Mouse (Mus musculus) cerebral cortex, adult 2 months (tissue): ENCODE results near the gene Nlgn2.

ENCODE experiments used
- WGBS: fragments of 180-500 bp; shearing (Covaris S2); methylation state at CpG from one replicate; pipeline ENCODE4 v1.1.7; 2018; 5-methylcytosine and 5-hydroxymethylcytosine counted together

The Nlgn2 gene

DNA sequence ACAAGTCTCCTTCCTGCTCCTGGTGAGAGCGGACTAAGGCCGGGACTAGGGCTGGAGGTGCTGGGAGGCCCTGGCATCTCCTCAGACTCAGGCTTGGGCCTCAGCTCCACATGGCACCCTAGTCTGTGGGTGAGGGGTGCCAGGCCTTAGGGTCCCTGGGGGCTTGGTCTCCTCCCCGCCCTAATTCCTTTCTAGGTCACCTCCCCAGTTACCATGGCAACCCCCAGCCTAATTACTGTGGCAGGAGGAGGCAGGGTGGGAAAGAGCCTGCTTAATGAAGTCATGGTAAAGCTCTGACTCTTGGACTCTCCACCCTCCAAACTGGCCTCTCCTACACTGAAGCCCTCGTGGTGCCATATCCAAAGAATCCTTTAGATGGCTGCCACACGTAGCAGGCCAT lies 8.8 kb downstream of the Nlgn2 start:
- WGBS: 67% methylated on average over 5 of the region's 5 CpGs

- WGBS: 73% methylated on average over 2 of the region's 2 CpGs
Observed at GRCm38 (mm10) chr11:69823456-69823855, 14.1 kb downstream of the Nlgn2 start.

DNA sequence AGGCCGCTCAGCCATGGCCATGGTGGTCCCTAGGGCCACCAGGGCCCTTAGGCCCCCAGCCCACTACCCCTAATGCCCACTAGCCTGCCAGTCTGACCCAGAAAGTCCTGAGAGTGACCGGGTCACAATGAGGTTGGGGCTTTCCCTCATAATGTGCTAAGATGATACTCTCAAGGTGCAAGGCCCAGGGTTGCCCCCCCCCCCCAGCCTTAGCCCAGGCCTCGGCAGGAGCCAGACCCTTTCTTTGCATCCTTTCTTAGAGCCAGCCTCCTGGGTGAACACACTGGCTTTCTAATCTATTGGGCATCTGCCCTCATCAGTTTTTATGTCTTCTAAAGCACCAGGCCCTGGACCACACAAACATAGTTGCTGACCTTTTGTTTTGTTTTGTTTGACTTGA lies 15.5 kb downstream of the Nlgn2 start, which contains the start of gene Spem1:
TSS of gene Spem1 (minus strand) at position 101 of the 400 bp plus-strand sequence.
- WGBS: 87% methylated on average over 3 of the region's 3 CpGs

GRCm38 (mm10) chr11:69818871-69819270 lies 18.7 kb downstream of the Nlgn2 start:
- WGBS: 92% methylated on average over 8 of the region's 8 CpGs

GRCm38 (mm10) chr11:69818365-69818764 lies 19.2 kb downstream of the Nlgn2 start, which contains the start of gene Spem2:
Spem2 (minus strand) TSS chr11:69818465.
- WGBS: 77% methylated on average over 2 of the region's 2 CpGs

- 90% methylated on average over 12 of the region's 12 CpGs for WGBS
Observed at GRCm38 (mm10) chr11:69816520-69816919, 21.1 kb downstream of the Nlgn2 start.

DNA sequence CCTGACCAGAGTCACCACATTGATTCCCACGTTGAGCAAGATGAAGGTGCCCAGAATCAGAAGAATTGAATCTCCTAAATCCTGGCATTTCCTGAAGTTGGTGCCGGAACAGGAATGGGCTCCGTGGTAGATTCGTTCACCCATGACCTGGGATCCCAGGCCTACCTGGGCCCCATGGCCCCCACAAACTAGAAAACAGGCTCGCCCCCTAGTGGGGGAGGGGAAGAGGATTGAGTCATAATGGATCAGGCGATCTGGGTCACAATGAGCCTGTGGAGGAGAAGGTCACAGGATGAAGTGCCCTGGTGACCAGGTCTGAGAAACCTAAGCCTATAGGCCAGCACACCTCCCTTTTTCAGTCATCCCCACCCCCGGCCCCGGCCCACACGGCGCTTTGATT lies 22.4 kb downstream of the Nlgn2 start, which contains the start of gene Gm39566:
TSS of gene Gm39566 (minus strand) at position 144 of the 400 bp plus-strand sequence.
- whole genome bisulfite sequencing: 68% methylated on average over 10 of the region's 10 CpGs

GRCm38 (mm10) chr11:69807641-69808040 lies 29.9 kb downstream of the Nlgn2 start:
- WGBS: 74% methylated on average over 2 of the region's 2 CpGs

- WGBS: 90% methylated on average over 4 of the region's 4 CpGs
Observed at GRCm38 (mm10) chr11:69806378-69806777, 31.2 kb downstream of the Nlgn2 start.

DNA sequence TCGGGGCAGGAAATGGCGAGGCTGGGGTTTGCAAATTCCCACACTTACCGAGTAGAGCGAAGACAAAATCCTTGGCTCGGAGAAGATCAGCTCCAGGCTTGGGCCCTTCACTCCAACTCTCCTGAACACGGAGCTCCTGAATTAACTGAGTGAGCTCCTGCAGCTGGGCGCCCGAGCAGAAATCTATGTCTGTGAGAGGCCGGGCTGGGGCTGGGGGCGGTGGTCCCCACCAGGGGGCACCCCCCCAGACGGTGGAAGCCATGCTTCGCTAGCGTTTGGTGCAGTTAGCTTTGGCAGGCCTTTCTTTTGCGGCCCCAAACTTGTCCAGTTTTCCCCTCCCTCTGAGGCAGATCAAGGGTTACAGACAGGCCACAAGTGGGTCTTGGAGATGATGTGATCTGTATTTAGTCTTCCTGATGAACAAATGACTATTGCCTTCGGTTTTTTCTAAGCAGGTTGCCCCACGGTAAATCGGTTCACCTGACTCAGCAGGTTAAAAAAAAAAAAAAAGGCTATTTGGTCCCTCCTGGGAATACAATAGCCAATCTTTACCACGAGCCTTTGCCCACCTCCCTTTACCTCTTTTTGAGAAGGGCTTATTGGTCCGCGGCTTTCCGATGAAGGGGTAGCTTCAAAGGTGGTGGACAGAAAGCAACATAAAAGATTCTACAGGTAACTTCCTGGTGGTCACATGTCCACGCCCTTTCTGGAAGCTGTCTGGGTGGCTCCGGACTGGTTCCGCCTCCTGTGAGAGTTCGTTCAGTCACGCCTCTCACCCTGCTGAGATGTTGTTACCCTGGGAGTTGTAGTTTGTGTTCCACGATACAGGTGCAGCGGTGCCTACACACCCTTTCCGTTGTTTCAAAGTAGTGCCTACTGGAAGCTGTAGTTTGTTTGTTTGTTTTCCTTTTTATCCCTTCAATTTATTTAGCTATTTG lies 32.3 kb downstream of the Nlgn2 start, which contains the start of gene Tmem102:
TSS of gene Tmem102 (minus strand) at position 653 of the 938 bp plus-strand sequence.
- WGBS: 37% methylated on average over 29 of the region's 29 CpGs

GRCm38 (mm10) chr11:69804652-69804940 lies 33.0 kb downstream of the Nlgn2 start:
- WGBS: 17% methylated on average over 12 of the region's 12 CpGs

DNA sequence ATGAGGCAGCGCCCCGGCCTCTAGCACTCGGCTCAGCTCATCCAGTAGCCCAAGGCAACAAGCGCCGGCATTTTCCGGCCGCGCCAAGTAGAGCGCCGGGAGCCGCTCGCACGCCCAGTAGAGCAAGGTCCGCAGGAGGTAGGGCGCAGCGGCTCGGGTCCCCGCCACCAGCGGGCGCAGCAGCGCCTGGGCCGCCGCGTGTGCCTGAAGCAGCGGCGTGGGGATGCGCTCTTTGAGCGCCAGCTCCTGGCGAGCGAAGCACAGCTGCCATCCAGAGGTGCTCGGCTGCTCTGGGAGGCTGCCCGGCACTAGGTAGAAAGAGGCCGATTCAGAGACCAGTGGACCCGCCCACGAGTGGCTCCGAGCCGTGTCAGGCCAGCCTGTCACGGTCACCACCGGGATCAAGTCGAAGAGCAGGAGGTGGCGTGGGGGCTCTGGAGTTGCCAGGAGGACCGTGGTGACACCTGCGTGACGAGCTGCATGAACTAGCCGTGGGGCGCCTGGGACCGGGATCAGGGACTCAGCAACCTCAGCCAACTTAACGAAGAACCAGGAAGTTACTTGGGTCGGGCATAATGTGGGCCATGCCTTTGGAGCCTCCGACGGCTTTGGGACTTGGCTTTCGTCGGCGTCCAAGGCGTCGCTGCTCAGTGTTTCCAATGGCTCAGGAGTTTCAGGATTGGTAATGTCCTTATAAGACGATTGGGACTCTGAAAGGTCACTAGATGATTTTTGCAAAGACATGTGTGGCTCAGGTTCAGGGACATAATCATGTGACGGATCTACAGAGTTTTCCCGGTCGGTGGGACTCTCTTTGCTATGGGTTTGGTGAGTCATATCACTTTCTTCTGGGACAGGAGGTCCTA lies 33.6 kb downstream of the Nlgn2 start:
- 2% methylated on average over 60 of the region's 60 CpGs for WGBS

- WGBS: 4% methylated on average over 12 of the region's 12 CpGs
Observed at GRCm38 (mm10) chr11:69803328-69803727, 34.3 kb downstream of the Nlgn2 start.

- WGBS: 1% methylated on average over 33 of the region's 33 CpGs
Observed at GRCm38 (mm10) chr11:69802648-69803105, 34.9 kb downstream of the Nlgn2 start.

DNA sequence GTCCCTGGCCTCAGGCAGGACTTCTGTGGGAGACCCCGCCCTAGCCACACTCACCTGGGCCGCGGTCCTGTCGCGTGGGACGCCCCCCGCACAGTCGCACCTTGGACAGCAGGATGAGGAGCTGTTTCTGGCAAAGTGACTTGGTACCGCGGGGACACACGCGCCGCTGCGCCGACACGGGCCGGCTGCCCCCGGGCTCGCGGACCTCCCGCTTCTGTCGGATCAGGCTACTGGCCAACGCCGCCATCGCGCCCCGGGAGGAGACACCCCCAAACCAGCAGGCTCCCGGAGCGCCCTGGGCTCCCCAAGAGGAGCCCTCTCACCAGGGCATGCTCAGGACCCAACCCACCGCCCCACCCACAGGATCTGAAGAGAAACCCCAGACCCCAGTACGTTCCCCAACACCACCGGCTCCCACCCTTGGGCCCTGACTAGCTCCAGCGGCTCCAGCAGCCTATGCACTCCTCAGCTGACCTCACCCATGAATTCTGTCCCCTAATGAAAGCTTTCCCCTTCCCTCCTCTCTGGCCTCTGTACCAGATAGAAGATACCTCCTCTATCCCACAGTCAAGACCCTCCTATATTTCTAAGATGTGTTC lies 36.1 kb downstream of the Nlgn2 start, which contains the start of gene Fgf11:
TSS of gene Fgf11 (minus strand) at position 479 of the 599 bp plus-strand sequence.
- 3% methylated on average over 33 of the region's 33 CpGs for WGBS

- WGBS: 2% methylated on average over 36 of the region's 36 CpGs
Observed at GRCm38 (mm10) chr11:69800392-69801197, 37.0 kb downstream of the Nlgn2 start.

- WGBS: 6% methylated on average over 11 of the region's 11 CpGs
Observed at GRCm38 (mm10) chr11:69800138-69800391, 37.5 kb downstream of the Nlgn2 start.

- 38% methylated on average over 12 of the region's 12 CpGs for WGBS
Observed at GRCm38 (mm10) chr11:69799394-69800137, 38.0 kb downstream of the Nlgn2 start.

- 87% methylated on average over 7 of the region's 7 CpGs for WGBS
Observed at GRCm38 (mm10) chr11:69797924-69798323, 39.7 kb downstream of the Nlgn2 start.

DNA sequence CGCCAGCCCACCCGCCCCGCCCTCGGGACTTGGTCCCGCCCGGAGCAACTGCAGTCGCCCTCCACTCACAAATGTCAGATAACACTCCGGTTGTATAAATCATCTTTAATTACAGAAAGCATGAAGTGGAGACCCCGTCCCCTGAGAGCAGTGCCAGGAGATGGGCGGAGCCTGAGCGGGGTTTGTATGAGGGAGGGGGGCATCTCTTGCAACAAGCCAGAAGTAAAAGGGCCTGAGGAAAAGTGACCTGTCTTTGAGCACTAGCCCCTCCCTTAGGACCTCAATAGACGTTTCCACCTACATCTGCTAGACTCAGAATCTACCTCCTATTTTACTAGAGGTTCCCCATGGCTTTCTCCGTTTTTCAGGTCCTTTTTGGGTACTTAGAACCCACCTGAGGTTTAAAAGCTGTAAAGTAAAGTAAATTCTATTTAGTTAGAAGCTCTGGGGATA lies 41.6 kb downstream of the Nlgn2 start:
- WGBS: 11% methylated on average over 13 of the region's 13 CpGs
